Mouse (Mus musculus) neutrophil, adult 65 days (primary cell): Measurements from ENCODE around the gene Zfp938. TPM values are rescaled to one million over a fixed set of nuclear protein-coding genes. Genes with fewer than 3 reads are reported as not detected.

Source experiments
- total RNA-seq: library from RNA; stranded (reverse); gene quantifications from 2 replicates; pipeline ENCODE4 v1.2.4, GENCODE M21; 2023

The Zfp938 gene
- 0.35 and 0.88 TPM in 2 replicates for total RNA-seq

GRCm38 (mm10) chr10:82240742-82241400 is at the start of gene Zfp938:
Gene Zfp938, minus strand, starts transcription at chr10:82241280.

Other genes starting within 250 kb of the Zfp938 start
- 0.51 and 0.57 TPM in 2 replicates for gene Zfp873, start 193.2 kb downstream of the Zfp938 start, total RNA-seq
- 2.2 TPM in 2 replicates for gene BC024063, start 157.9 kb downstream of the Zfp938 start, total RNA-seq
- gene AU041133, start 113.3 kb downstream of the Zfp938 start, total RNA-seq: 0.41 and 0.60 TPM in 2 replicates
- gene 4932415D10Rik, start 75.3 kb upstream of the Zfp938 start, total RNA-seq: not detected in 2 replicates
- 0.27 and 0.32 TPM in 2 replicates for gene Gm4924, start 113.0 kb upstream of the Zfp938 start, total RNA-seq